Mouse (Mus musculus): ENCODE results near the gene Olfr1369-ps1.

- TF ChIP-seq POLR2A (IDR thresholded peaks at IDR 0.05; ENCODE audit: insufficient read depth, low read depth, low read length) (no peak), CTCF (IDR thresholded peaks at IDR 0.05; ENCODE audit: insufficient read depth, low read depth, low read length) (no peak)
Measured at GRCm38 (mm10) chr13:21114121-21114520, 2.8 kb downstream of the Olfr1369-ps1 start.
